Mouse (Mus musculus): Measurements from ENCODE around the gene Carmil1.

GRCm38 (mm10) chr13:24159190-24159965 is 121.2 kb downstream of the Carmil1 start:
- TF ChIP-seq CTCF (IDR thresholded peaks at IDR 0.05; ENCODE audit: borderline replicate concordance, insufficient read depth, low read length), result no peak
- TF ChIP-seq POLR2A (IDR thresholded peaks at IDR 0.05; ENCODE audit: low read depth, low read length), result no peak
